Mouse (Mus musculus) CH12F3 (cell line): Measurements from ENCODE around the gene Xntrpc.
"Not testable (repeated sequence)": the region's sequence is repeated elsewhere in the genome, so short reads cannot be mapped to it uniquely, and the experiment has no call there.

Source experiments
- in situ Hi-C: fragments of 300-500 bp; cut with MboI; formaldehyde crosslinking; loops from 2 replicates; pipeline ENCODE4 v1.14.3; 2020; ENCODE audit warnings: low sequenced_read_pairs

Xntrpc gene

DNA sequence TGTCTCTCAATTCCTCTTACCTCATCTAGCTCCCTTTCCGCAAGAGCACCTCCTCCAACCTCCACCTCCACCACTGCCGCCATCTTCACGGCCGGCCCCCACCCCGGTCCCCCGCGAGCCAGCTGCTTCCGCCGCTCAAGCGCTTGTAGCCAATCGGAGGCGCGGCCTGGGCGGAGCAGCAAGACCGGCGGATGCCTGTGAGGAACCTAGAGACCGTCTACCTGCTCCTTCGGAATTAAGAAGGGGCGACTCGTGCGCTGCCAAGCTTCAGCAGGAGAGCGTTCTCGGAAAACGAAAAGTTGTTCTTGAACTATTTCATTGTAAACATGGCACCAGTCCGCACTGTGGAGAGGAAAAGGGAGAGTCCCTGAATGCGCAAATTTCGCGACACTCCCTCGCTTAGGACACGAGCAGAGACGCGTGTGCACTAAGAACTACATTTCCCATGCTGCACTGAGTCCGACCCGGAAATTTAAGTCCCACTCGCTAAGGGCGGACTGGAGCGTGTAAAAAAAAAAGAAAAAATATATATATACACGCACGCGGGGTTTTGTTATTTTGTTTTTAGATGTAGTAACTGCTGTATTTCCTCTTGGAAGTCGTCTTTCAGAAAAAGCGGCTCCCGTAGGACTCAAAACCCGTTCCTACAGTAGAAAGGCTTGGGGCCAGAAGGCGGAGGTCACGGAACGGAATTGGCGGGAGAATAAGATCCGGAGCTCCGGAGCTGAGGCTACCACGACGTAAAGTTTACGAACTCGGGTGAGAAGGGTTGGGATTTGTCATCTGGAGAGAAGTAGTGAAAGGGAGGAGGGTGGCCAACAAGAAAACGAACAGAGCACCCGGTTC is at the start of gene Xntrpc, which contains the start of the genes Rnf121 and Xndc1:
Gene Xntrpc (plus strand): TSS at position 668 of the 846 bp plus-strand sequence.
Gene Rnf121 (minus strand): TSS at position 424 of the 846 bp plus-strand sequence.
Gene Xndc1 (plus strand): TSS at position 466 of the 846 bp plus-strand sequence.
- in situ Hi-C loops: no loop called here

DNA sequence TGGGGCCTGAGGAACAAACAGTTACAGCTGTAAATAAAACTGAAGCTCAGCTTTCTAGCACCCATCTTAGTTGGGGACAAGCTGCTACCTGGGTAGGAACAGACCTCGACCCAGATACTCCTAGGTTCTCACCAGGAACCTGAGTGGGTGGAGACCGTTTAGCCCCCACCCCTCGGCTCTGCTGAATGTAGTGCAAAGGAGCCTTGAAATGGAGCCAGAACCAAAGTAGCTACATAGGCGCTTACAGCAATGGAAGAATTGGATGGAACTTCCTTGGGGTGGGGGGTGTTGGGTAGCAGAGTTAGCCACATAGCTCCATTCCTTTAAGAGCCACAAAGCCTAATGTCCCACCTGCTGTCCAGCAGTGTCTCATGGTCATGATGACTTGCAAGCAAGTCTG is 48.6 kb upstream of the Xntrpc start:
- in situ Hi-C loops: no loop called here

DNA sequence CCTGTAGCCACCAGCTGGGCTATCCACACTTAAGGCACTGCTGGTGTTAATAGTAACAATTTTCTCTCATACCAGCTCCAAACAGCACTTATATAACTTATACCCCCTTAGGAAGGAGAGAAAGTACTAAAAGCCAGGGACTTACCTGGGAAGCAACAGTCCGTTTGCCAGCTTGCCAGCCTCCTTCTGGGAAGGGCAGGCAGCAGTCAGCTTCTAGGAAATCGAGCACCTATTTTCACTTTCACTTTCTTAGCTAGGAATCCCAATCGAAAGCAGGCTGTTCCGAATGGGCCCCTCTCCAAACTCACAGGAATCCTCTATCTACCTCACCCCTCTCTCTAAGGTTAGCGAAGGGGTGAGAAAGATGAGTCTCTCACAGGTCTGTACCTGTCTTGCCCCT is 48.1 kb upstream of the Xntrpc start:
- in situ Hi-C loops: no loop called here

DNA sequence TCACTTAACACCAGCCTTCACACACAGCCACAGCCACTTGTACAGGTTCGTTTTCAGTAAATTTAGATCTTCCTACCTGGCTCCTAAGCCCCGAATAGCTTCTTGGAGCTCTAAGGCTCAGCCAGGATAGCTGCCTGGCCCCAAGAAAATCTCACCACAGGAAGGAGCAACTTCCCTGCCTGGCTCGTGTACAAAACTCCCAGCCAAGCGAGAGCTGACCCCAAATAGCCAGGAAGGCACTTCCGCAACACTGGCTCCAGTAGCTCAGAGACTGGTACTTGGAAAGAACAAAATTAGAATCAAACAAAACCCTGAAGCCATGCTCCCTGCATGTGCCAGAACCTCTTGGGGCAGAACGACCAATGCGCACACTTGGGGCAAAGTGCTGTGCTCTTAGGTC is 47.5 kb upstream of the Xntrpc start:
- in situ Hi-C loops: no loop called here

DNA sequence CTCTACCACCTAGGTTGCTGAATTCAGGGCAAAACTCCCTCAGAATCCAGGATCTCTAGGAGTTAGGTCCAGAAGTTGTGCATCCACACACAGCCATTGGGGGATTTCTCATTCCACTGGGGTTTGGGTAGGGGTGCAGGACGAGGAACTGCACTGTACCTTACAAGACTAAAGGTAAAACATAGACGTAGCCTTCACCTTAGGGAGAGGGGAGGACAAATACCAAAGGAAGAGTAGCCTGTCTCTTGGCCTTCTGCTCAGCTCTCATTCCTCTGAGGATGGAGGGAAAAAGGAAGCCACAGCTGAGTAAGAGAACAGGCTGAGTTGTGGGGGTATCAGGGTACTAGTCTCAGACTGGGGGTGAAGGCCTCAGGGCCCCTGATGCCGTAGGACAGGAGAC is 46.9 kb upstream of the Xntrpc start, which contains the start of gene Il18bp:
Gene Il18bp (minus strand): TSS at position 101 of the 400 bp plus-strand sequence.
- in situ Hi-C loops: no loop called here

DNA sequence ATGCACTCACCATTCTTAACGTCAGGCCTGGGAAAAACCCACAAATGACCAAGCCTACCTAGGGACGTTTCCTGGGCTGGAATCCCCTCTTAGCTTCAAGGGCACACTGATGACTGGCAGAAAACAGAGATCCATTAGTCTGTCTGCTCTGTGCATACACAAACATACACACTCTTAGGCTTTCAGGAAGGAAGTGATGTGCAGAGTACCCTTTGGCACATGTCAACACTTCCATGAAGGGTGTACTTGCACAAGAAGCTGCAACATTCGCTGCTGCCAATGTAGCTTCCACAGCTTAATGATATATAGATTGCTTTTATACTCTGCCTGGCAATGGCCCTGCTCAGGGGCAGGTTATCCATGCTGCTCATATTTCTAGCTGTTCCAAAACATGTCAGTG is 46.2 kb upstream of the Xntrpc start:
- in situ Hi-C loops: no loop called here

DNA sequence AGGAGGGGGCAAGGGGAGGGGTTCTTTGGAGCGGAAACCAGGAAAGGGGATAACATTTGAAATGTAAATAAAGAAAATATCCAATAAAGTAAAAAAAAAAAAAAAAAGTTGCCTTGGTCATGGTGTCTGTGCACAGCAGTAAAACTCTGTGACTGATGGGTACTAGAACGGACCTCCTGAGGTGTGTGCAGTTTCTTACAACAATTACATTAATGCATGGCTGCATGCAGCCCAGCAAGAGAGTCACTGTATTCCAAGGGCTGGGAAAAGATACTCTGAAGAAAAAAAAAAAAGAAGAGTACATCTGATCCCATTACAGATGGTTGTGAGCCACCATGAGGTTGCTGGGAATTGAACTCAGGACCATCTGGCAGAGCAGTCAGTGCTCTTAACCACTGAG is 44.6 kb upstream of the Xntrpc start:
- in situ Hi-C loops: not testable (repeated sequence)

DNA sequence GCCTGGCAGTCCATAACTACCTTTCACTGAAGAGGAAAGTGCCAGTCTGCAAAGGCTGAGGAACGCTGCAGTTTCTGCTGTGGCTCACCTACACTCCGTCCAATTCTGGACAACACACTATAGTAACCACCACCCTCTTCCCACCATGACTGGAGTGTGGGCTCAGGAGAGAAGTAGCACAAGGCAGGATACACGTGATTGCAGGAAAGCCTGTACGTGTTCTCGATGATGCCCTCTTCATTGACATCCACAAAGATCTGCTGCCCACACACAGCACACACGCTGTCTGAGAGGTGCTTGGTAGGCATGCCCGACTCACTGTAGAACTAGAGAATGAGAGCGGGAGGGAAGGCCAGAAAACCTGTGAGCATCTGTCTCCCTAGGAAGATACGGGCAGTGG is 41.7 kb upstream of the Xntrpc start:
- in situ Hi-C loops: no loop called here

DNA sequence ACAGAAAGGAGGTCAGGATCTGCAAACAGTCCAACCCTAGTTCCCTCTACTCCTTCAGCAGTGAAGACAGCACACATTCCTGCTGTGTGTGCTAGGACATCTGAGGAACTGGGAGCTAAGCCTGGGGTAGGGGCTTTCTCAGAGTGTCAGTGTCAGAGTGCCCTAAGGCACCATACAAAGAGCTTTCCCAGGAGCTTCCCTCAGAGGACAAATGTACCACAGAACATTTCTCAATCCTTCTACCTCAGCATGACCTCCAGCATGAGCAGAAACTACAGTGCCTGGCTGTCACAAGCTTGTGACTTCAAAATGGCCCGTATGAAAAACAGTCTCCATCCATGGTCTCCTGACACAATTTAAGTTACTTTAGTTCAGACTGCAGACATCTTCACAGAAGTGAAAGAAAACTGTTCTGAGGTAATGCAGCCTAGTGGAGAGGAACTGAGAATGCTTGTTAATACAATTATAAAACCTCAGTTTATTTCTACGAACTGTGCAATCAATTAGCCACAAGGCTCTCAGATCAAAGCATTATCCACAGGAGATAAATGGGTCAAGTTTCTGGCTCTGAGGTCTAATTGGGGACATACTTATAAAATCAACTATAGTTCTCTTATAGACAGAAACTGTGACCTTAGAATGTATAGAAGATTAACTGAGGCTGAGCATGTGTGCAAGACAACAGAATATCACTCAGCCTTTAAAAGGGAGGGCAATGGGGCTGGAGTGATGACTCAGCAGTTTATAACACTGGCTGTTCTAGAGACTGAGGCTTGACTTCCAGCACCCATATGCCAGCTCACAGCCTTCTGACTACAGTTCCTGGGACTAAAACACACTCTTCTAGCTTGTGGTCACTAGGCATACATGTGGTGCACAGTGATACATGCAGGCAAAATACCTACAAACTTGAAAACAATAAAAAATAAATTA is 40.1 kb upstream of the Xntrpc start:
- in situ Hi-C loops: no loop called here

DNA sequence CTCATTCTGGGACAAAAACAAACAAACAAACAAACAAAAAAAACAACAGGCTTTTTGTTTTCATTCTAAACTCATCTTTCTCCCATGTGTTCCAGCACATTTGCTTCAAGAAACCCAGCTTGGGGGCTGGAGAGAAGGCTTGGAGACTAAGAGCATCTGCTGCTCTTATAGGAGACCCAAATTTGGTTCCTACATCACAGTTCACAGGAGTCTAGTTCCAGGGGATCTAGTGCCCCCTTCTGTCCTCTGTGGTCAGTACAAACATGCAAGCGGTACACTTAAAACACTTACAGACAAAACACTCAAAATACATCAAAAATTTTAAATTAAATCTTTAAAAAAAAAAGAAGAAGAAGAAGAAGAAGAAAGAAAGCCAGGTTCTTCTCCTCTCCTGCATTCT is 30.6 kb upstream of the Xntrpc start:
- in situ Hi-C loops: no loop called here

DNA sequence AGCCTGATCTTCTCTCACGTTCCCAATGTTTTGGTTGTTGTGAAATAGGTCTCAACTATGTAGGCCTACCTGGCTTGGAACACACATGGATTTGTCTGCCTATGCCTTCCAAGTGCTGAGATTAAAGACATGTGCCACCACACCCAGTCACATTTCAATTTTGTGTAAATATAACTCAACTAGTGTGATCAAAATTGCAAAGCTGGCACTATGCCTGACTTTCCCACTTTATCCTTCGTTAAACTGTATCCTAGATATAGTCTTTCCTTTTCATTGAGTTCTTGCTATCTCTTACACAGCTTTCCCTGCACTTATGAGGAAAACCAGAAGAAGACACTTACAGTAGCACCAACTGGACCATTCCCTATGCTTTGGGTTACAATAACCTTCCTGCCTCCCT is 30.0 kb upstream of the Xntrpc start:
- in situ Hi-C loops: no loop called here

DNA sequence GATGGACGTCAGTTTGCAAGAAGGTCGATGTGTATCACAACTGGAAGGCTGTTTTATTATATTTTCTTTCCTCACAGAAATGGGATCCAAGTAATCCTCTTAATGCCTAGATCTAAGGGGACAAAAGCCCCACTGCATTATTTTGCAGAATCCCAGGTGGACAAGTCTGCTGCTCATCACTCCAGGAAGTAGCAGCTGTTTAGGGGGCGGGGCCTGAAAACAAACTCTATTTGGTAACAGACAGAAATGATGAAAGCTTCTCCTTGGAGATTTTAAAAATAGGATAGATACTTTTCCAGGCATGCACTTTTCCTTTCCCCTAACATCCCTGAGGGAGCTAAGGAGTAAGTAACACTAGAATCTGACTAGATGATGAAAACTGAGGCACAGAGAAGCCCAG is 28.2 kb upstream of the Xntrpc start:
- in situ Hi-C loops: no loop called here

DNA sequence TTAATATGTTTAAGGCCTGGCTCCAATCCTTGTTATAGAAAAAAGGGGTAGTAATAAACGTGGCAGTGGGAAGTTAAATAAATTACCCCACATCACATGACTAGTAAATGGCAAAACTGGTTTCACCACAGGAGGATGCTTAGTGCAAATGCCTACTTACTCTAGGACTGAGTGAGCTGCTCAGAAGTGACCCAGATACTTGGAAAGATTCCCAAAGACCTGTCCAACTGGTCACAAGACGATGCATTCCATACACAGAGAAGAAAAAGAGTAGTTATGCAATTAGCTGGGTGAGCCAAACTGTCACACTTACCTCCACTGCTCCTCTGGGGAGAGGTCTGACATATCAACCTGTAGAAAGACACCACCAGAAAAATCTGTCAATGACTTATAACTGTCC is 23.2 kb upstream of the Xntrpc start:
- in situ Hi-C loops: no loop called here

DNA sequence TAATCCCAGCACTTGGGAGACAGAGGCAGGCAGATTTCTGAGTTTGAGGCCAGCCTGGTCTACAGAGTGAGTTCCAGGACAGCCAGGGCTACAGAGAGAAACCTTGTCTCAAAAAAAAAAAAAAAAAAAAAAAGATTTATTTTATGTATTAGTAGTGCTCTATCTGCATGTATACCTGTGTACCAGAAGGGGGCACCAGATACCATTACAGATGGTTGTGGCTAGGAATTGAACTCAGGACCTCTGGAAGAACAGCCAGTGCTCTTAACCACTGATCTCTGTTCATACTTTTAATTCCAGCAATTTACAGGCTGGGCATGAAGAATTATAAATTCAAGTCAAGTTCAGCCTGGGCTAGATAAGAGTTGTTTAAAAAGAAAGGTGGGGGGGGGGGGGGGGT is 17.0 kb upstream of the Xntrpc start:
- in situ Hi-C loops: not testable (repeated sequence)

DNA sequence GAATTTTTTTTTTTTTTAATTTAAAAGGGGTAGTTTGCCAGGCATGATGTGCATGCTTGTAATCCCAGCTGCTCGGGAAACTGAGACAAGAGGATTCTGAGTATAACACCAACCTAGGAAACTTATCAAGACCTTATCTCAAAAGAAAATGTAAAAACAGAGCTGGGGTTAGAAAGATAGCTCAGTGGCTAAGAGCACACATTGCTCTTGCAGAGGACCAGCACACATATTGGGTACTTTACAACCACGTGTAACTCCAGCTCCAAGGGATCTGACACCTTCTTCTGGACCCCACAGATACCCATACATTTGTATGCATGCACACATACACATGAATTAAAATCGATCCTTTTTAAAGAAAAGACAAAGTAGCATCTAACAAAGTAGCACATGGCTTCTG is 4.2 kb upstream of the Xntrpc start:
- in situ Hi-C loops: no loop called here

DNA sequence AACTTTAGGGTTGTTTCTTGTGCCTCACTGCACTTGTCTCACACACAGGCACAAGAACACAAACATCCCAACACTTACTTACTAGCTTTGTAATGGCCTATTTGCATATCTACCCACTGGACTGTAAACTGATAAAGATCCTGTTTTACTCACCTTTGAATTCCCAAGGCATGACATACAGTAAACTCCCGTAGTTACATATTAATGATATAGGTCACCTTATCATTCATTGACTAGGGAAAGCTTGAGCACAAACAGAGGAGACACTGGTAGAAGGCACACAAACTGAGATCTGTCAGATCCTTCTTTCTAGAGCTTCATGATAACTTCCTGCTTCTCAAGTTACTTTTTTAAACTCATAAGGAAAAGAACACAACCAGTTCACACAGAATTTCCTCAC is 3.3 kb upstream of the Xntrpc start:
- in situ Hi-C loops: no loop called here

DNA sequence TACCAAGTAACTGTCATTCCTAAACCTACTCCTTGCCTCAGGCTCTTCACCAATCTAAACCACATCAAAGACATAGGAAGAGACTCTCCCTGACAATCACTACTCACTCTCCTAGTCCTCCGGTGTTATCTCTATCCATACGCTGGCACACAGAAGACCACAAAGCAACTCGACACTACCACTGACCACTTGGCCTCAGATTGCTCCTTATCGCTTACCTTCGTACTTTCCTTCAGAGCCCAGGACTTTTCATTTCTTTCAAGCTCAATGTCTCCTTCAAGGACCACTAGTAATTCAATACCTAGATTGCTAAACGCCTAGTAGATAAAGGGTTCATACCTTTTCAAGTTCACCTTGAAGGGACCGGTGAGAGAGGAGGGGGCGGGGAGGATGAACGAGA is 1.6 kb upstream of the Xntrpc start:
- in situ Hi-C loops: no loop called here

DNA sequence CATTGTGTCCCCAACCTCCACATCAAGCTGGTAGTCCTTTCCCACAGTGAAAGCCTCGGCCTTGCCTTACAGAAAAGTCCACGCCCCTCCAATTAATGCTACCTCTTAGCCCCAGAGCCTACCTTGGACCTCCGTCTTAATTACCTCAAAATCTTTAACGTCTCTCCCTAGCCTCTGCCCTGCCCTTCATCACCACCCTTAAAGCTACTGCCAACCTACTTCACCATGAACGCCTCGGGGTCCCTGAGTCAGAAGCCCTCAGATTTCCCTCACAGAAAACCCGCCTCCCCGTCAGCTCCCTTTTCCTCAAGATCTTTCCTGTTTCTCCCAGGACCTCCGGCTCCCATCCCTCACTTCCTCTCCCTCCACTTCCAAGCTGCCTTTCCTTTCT is 863 bp upstream of the Xntrpc start:
- in situ Hi-C loops: no loop called here

DNA sequence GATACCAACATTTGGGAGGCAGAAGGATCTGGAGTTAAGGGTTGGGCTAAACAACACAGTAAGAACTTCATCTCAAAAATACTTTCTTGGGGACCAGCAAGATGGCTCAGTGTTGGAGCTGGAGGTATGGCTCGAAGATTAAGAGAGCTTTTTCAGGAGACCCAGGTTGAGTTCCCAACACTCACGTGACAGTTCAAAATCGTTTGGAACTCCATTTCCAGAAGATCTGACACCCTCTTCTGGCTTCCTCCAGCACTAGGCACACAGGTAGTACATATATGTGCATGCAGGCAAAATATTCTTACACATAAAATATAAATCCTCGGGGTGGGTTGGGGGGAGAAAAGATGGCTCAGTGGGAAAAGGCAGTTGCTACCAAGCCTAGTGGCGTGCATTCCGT is 850 bp downstream of the Xntrpc start:
- in situ Hi-C loops: no loop called here

DNA sequence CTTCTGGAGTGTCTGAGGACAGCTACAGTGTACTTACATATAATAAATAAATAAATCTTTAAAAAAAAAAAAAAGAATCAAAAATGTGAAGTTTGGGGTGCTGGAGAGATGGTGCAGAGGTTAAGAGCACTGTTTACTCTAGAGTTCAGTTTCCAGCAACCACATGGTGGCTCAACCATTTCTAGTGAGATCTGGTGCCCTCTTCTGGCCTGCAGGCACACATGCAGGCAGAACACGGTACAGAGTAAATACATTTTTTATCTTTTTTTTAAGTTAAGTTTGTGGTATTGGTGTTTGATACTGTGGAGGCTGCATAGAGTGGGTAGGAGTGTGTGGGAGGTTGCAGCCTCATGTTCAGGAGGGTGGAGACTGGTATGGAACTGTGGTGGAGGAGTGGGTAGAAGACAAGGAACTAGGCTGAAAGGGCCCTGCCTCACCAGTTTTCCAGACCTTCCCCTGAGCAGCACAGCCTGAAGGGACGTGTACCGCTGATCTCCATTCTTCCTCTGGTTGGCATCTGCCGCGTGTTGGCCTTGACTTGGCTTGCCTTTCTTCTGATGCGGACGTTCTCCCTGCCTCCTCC is 11.3 kb downstream of the Xntrpc start:
- in situ Hi-C loops: loop anchor here (25.0 kb wide), 1 partner anchor 415 kb away; the partner anchor contains the start of gene Clpb

DNA sequence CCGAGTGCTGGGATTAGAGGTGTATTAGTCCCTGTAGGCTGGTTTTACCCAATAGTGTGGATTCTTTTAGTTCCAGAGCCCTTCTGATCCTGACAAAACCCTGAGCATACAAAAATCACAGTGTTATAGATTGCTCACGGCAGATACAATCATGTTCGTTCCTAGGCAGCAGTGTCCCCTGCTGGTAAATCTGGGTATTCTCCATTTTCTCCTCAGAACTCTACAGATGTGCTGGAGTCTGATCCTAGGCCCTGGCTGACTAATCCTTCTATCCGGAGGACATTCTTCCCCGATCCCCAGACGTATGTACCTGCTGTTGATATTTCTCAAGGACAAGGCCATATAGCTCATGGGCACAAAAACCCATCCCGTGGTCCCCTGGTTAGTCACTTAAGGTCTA is 13.0 kb downstream of the Xntrpc start:
- in situ Hi-C loops: loop anchor here (25.0 kb wide), 1 partner anchor 416 kb away; the partner anchor contains the start of gene Clpb
